Mouse (Mus musculus) gastrocnemius, adult 18-20 months (tissue): ENCODE data around the gene Tram2. TPM values are rescaled to one million over a fixed set of nuclear protein-coding genes. Genes with fewer than 3 reads are reported as not detected.
A peak's percentile ranks its signal among the peaks of the same experiment; 100 is the strongest.

Source experiments
- DNase-seq: peaks from one replicate; pipeline ENCODE4 v3.0.0; 2021; ENCODE audit warnings: low spot score
- total RNA-seq, 2 experiments: library from RNA; stranded (reverse); gene quantifications; 2 replicates each; pipeline ENCODE4 v1.2.3; 2021

Gene Tram2
- total RNA-seq, 2 experiments from 2014 or later: 2.4 to 2.5 TPM

- peak; percentile 80 for DNase-seq
These were observed 64.6 kb downstream of the Tram2 start for GRCm38 (mm10) chr1:21014463-21014862.

GRCm38 (mm10) chr1:21010282-21010800 is 68.7 kb downstream of the Tram2 start:
- no peak for DNase-seq

GRCm38 (mm10) chr1:21008891-21009290 is 70.1 kb downstream of the Tram2 start:
- peak; percentile 61 for DNase-seq

- no peak for DNase-seq
These were observed 70.9 kb downstream of the Tram2 start for GRCm38 (mm10) chr1:21007941-21008701.

- DNase-seq: no peak
These were observed 72.3 kb downstream of the Tram2 start for GRCm38 (mm10) chr1:21006775-21007174.

- DNase-seq: no peak
These were observed 74.4 kb downstream of the Tram2 start for GRCm38 (mm10) chr1:21004596-21004995.

- DNase-seq: peak; percentile 64
These were observed 76.5 kb downstream of the Tram2 start for GRCm38 (mm10) chr1:21002246-21003142.

GRCm38 (mm10) chr1:20997881-20998389 is 81.1 kb downstream of the Tram2 start:
- DNase-seq: no peak

- no peak for DNase-seq
These were observed 81.7 kb downstream of the Tram2 start for GRCm38 (mm10) chr1:20997328-20997689.

GRCm38 (mm10) chr1:20996603-20997327 is 82.3 kb downstream of the Tram2 start:
- no peak for DNase-seq

GRCm38 (mm10) chr1:20995331-20995986 is 83.6 kb downstream of the Tram2 start:
- DNase-seq: no peak

GRCm38 (mm10) chr1:20994338-20994737 is 84.7 kb downstream of the Tram2 start:
- no peak for DNase-seq

- DNase-seq: no peak
These were observed 85.3 kb downstream of the Tram2 start for GRCm38 (mm10) chr1:20993690-20994089.

- DNase-seq: no peak
These were observed 89.5 kb downstream of the Tram2 start for GRCm38 (mm10) chr1:20989461-20990083.

- no peak for DNase-seq
These were observed 92.5 kb downstream of the Tram2 start for GRCm38 (mm10) chr1:20986378-20987056.

GRCm38 (mm10) chr1:20984582-20984981 is 94.4 kb downstream of the Tram2 start:
- DNase-seq: no peak

- DNase-seq: no peak
These were observed 94.9 kb downstream of the Tram2 start for GRCm38 (mm10) chr1:20984103-20984502.

GRCm38 (mm10) chr1:20981764-20982163 is 97.3 kb downstream of the Tram2 start:
- DNase-seq: no peak

GRCm38 (mm10) chr1:20980553-20980952 is 98.5 kb downstream of the Tram2 start:
- no peak for DNase-seq
